Mouse (Mus musculus) heart, adult 11 months (tissue): ENCODE data around the gene Rps6kb2.

ENCODE experiments used
- DNase-seq: peaks from one replicate; pipeline ENCODE4 v3.0.0; 2022

Rps6kb2 gene

GRCm38 (mm10) chr19:4114551-4114950 is 48.6 kb downstream of the Rps6kb2 start:
- DNase-seq: peak; percentile 92

GRCm38 (mm10) chr19:4113806-4114230 is 49.3 kb downstream of the Rps6kb2 start:
- peak; percentile 97 for DNase-seq

- DNase-seq: peak; percentile 98
These were observed 49.9 kb downstream of the Rps6kb2 start for GRCm38 (mm10) chr19:4113186-4113805.

- DNase-seq: peak; percentile 93
These were observed 50.8 kb downstream of the Rps6kb2 start for GRCm38 (mm10) chr19:4112063-4112960.

- DNase-seq: peak; percentile 85
These were observed 54.6 kb downstream of the Rps6kb2 start for GRCm38 (mm10) chr19:4108535-4108934.

GRCm38 (mm10) chr19:4106654-4107053 is 56.5 kb downstream of the Rps6kb2 start:
- no peak for DNase-seq

GRCm38 (mm10) chr19:4104675-4105194 is 58.4 kb downstream of the Rps6kb2 start:
- peak; percentile 90 for DNase-seq
